Mouse (Mus musculus) myocyte (in vitro differentiated cells): ENCODE measurements around the gene Togaram2.

Source experiments
- MYOD1 ChIP-seq, 3 experiments: IDR thresholded peaks; one replicate each; pipeline ENCODE4 v1.6.1; 2011; ENCODE audit warnings: control low read depth in 2 of 3, low read depth in 2 of 3, mild to moderate bottlenecking in 2 of 3, moderate library complexity in 1 of 3; ENCODE audit not compliant: insufficient read length in 2 of 3, control insufficient read depth in 1 of 3
- POLR2A ChIP-seq: IDR thresholded peaks from one replicate; pipeline ENCODE4 v1.6.1; 2011; ENCODE audit warnings: low read depth, mild to moderate bottlenecking, control low read depth, moderate library complexity; ENCODE audit not compliant: insufficient read length
- POLR2AphosphoS2 ChIP-seq: IDR thresholded peaks from one replicate; pipeline ENCODE4 v1.6.1; 2011; ENCODE audit warnings: low read depth, control low read depth; ENCODE audit not compliant: insufficient read length
- USF1 ChIP-seq: IDR thresholded peaks from one replicate; pipeline ENCODE4 v1.6.1; 2011; ENCODE audit warnings: low read depth, mild to moderate bottlenecking, control low read depth, moderate library complexity

GRCm38 (mm10) chr17:71689903-71690302 is 16.8 kb downstream of the Togaram2 start:
- no peak for TF ChIP-seq MYOD1 (IDR thresholded peaks at IDR 0.05; ENCODE audit: control insufficient read depth in 1 of 3, insufficient read length in 2 of 3, low read depth in 2 of 3)
- no peak for TF ChIP-seq POLR2A
- TF ChIP-seq USF1: no peak
- TF ChIP-seq POLR2AphosphoS2: no peak
